8 mouse cellular contexts compared by ENCODE assay signal in the genomic region with DNA sequence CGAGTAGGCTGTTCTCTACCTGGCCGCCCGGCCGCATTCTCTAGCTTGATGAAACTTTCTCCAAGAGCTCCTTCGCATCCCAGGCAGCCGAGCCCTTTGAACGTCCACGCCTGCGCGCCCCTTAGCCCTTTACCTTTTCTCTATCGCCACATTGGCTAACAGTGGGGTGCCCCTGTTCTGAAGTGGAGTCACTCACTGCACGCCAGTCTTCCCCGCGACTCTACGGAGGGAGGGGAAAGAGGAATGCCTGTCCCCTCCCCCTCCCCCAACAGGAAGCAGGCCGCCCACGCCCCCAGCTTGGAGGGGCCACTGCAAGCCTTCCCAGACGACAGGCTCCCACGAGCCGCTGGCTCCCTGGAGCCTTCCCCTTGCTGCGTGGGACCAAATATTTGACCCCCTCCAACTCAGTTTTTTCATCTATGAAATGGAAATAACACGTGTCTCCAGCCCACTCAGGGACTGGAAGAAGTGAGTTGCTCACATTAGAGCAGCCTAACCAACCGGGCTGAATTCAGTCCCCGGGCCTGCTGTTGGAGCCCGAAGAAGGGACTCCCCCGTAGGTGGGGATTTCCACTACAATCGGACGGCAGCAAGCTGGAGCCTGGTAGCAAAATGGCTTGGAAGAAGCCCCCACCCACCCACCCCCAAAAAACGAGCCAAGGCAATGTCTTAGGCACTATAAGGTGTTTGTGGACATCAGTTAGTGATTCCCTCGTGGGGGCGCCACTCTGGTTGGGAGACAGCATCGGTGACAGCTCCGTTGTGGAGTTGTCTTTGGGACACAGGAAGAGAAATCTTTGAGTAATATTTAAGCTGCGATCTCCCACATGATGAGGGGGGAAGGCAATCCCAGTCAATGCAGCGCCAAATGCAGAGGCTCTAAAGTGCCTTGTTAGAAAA. TPM values are rescaled to one million over a fixed set of nuclear protein-coding genes. Genes with fewer than 3 reads are reported as not detected.
DNase-seq lines count a peak whose midpoint lies in the region; ATAC-seq and TF ChIP-seq lines count a peak whose summit lies in the region.

Gene Sh2b3 (minus strand): TSS at position 206 of the 900 bp plus-strand sequence.

- no peaks in the 10 kb centered on the region for H3K27me3 ChIP-seq in cerebellum, adult 2 months (ENCODE audit: control insufficient read depth, insufficient read depth, low read length)
- H3K27me3 ChIP-seq in hindbrain, postnatal 0 days (ENCODE audit: insufficient read depth, low read length), result no peaks in the 10 kb centered on the region
- no peaks in the 10 kb centered on the region for H3K27me3 ChIP-seq in limb, embryonic 15.5 days
- peaks cover 21% of the 10 kb centered on the region for H3K27me3 ChIP-seq in midbrain, embryonic 16.5 days (ENCODE audit: control insufficient read depth, insufficient read depth, low read depth, low read length)

- H3K4me1 ChIP-seq in cerebellum, adult 2 months (ENCODE audit: control insufficient read depth, insufficient read depth, low read length), result peaks cover 13% of the 10 kb centered on the region
- peaks cover 32% of the 10 kb centered on the region for H3K4me1 ChIP-seq in hindbrain, postnatal 0 days (ENCODE audit: insufficient read depth, low read length)
- peaks cover 63% of the 10 kb centered on the region for H3K4me1 ChIP-seq in limb, embryonic 15.5 days
- H3K4me1 ChIP-seq in midbrain, embryonic 16.5 days (ENCODE audit: control insufficient read depth, insufficient read depth, low read length), result peaks cover 32% of the 10 kb centered on the region

- peak within 1 kb of the TSS; percentile 89 for H3K4me3 ChIP-seq in cerebellum, adult 2 months (replicated peaks; ENCODE audit: insufficient read depth, low read depth, low read length)
- peak within 1 kb of the TSS; percentile 80 for H3K4me3 ChIP-seq in hindbrain, postnatal 0 days (ENCODE audit: low read length)
- peak within 1 kb of the TSS; percentile 66 for H3K4me3 ChIP-seq in limb, embryonic 15.5 days
- H3K4me3 ChIP-seq in midbrain, embryonic 16.5 days (ENCODE audit: low read depth, low read length), result peak within 1 kb of the TSS; percentile 82

- no peak for TF ChIP-seq CTCF in cerebellum, adult 2 months (IDR thresholded peaks at IDR 0.05; ENCODE audit: borderline replicate concordance, insufficient read depth, low read depth, low read length)
- no peak for TF ChIP-seq CTCF in hindbrain, postnatal 0 days (IDR thresholded peaks at IDR 0.05; ENCODE audit: low read depth)

- peak within 1 kb of the TSS; percentile 68 for H3K9ac ChIP-seq in hindbrain, postnatal 0 days (replicated peaks; ENCODE audit: low read length)
- H3K9ac ChIP-seq in limb, embryonic 15.5 days, result peak within 1 kb of the TSS; percentile 73
- H3K9ac ChIP-seq in midbrain, embryonic 16.5 days (ENCODE audit: low read depth, low read length), result peak within 1 kb of the TSS; percentile 81

- 7% methylated on average over 35 of the region's 35 CpGs for WGBS in cerebellum, adult 2 months
- 2% methylated on average over 35 of the region's 35 CpGs for WGBS in hindbrain, postnatal 0 days
- WGBS in limb, embryonic 15.5 days, result 1% methylated on average over 35 of the region's 35 CpGs
- WGBS in midbrain, embryonic 16.5 days, result 1% methylated on average over 35 of the region's 35 CpGs

- intact Hi-C loops in gastrocnemius, postnatal 14 days (cut with DNase I; ENCODE audit: low total_unique reads), result no loop called here

- H3K4me2 ChIP-seq in hindbrain, postnatal 0 days (ENCODE audit: low read depth, low read length), result peak within 1 kb of the TSS; percentile 89
- H3K4me2 ChIP-seq in limb, embryonic 15.5 days, result peak within 1 kb of the TSS; percentile 91
- H3K4me2 ChIP-seq in midbrain, embryonic 16.5 days (ENCODE audit: low read length), result peak within 1 kb of the TSS; percentile 87

- no peaks in the 10 kb centered on the region for H3K36me3 ChIP-seq in hindbrain, postnatal 0 days (ENCODE audit: insufficient read depth, low read length)
- no peaks in the 10 kb centered on the region for H3K36me3 ChIP-seq in limb, embryonic 15.5 days
- no peaks in the 10 kb centered on the region for H3K36me3 ChIP-seq in midbrain, embryonic 16.5 days (ENCODE audit: control insufficient read depth, insufficient read depth, low read length)

- no peak for TF ChIP-seq POLR2A in cerebellum, adult 2 months (IDR thresholded peaks at IDR 0.05; ENCODE audit: borderline replicate concordance, insufficient read depth, low read length)

- H3K9me3 ChIP-seq in hindbrain, postnatal 0 days (ENCODE audit: low read length), result no peaks in the 10 kb centered on the region
- H3K9me3 ChIP-seq in limb, embryonic 15.5 days, result no peaks in the 10 kb centered on the region
- H3K9me3 ChIP-seq in midbrain, embryonic 16.5 days (replicated peaks; ENCODE audit: control insufficient read depth, low read length, poor library complexity, severe bottlenecking), result no peaks in the 10 kb centered on the region

- DNase-seq in cerebellum, adult 2 months, result peak in 1 of 2 experiments; percentile 29
- DNase-seq in cerebellum, postnatal 36 days, result no peak
- DNase-seq in adrenal gland, postnatal 10 days, result peak; percentile 29
- DNase-seq in gastrocnemius, postnatal 14 days, result peak; percentile 68
- peak; percentile 37 for DNase-seq in hindbrain, postnatal 0 days (ENCODE audit: low spot score)
- no peak for DNase-seq in adipocyte (ENCODE audit: low spot score)

- ATAC-seq in hindbrain, postnatal 0 days, result no peak
- no peak for ATAC-seq in limb, embryonic 15.5 days (ENCODE audit: insufficient number of reproducible peaks, low FRiP score, low TSS enrichment, low read depth)
- no peak; the same call in 1 of the 2 replicates for ATAC-seq in midbrain, embryonic 16.5 days

- peak within 1 kb of the TSS; percentile 73 for H3K27ac ChIP-seq in cerebellum, adult 2 months (ENCODE audit: insufficient read depth, low read length)
- peak within 1 kb of the TSS; percentile 76 for H3K27ac ChIP-seq in hindbrain, postnatal 0 days
- peak within 1 kb of the TSS; percentile 73 for H3K27ac ChIP-seq in limb, embryonic 15.5 days
- 0 out of 2 replicates have a peak within 1 kb of the TSS, but pooled peaks have one; percentile 36 for H3K27ac ChIP-seq in midbrain, embryonic 16.5 days (ENCODE audit: low read length)

RNA-seq across cellular contexts. Expression of gene Sh2b3, which starts in this region (rescaled TPM):
- polyA plus RNA-seq in cerebellum, adult 2 months (2012; rRNA removed), result 30.8 and 31.7 TPM in 2 replicates
- total RNA-seq in adrenal gland, postnatal 10 days (2021), result 10 to 100 TPM; 37.0 to 41.7 TPM
- total RNA-seq in gastrocnemius, postnatal 14 days (2021), result 10 to 100 TPM; 17.6 to 21.2 TPM
- 24.7 and 31.0 TPM in 2 replicates for total RNA-seq in hindbrain, postnatal 0 days (2014; rRNA removed)
- 6.5 and 6.6 TPM in 2 replicates for polyA plus RNA-seq in hindbrain, postnatal 0 days (2015; fragmentation: Nextera tagmentation; extraction: Ambion mirVana)
- polyA plus RNA-seq in limb, embryonic 15.5 days (2015; fragmentation: Nextera tagmentation; extraction: Ambion mirVana), result 13.1 and 14.8 TPM in 2 replicates
- polyA plus RNA-seq in midbrain, embryonic 16.5 days (2015; fragmentation: Nextera tagmentation; extraction: Ambion mirVana), result 6.1 and 6.7 TPM in 2 replicates

Comparison
In these comparisons a context has a peak if more than half of its experiments do, and no peak if none do; other contexts are left out.
1. DNase-seq: peak in adrenal gland, postnatal 10 days (single experiment), gastrocnemius, postnatal 14 days (single experiment) and hindbrain, postnatal 0 days (single experiment); none in cerebellum, postnatal 36 days (0 of 2) and adipocyte (single experiment).
2. Peak in every context shown above with its lines, with median percentiles within 50 percentile points of each other: H3K27ac ChIP-seq, H3K4me3 ChIP-seq, H3K4me2 ChIP-seq and H3K9ac ChIP-seq.